Mouse (Mus musculus) layer of hippocampus, postnatal 10 days (tissue): ENCODE measurements around the gene Scand1. TPM values are rescaled to one million over a fixed set of nuclear protein-coding genes. Genes with fewer than 3 reads are reported as not detected.

Experiments
- microRNA-seq, 2 experiments: library from miRNA; unstranded; fragments of <30 nt; microRNA quantifications; one replicate each; pipeline ENCODE4 v1.2.0; 2021
- total RNA-seq, 2 experiments: library from RNA; stranded (reverse); gene quantifications; 2 replicates each; pipeline ENCODE4 v1.2.3; 2021

The Scand1 gene
- total RNA-seq, 2 experiments from 2014 or later = 116 to 132 TPM

Small RNA genes within 50 kb of the gene (microRNA-seq; reads per million reads assigned to microRNA genes)
- 0 reads per million in 2 experiments for gene Gm22759

Other genes with a start within 250 kb of the Scand1 start
- gene Spag4, start 247.5 kb downstream of the Scand1 start, total RNA-seq = 1 to 10 TPM; 3.3 to 6.7 TPM
- gene Cpne1, start 200.7 kb downstream of the Scand1 start, total RNA-seq = 10 to 100 TPM; 28.8 to 32.7 TPM
- gene Rbm12, start 200.7 kb downstream of the Scand1 start, total RNA-seq = 10 to 100 TPM; 33.5 to 34.8 TPM
- gene Gm28036, start 185.6 kb downstream of the Scand1 start, total RNA-seq = 10 to 100 TPM; 21.7 to 24.7 TPM
- 100 to 1,000 TPM; 230 to 245 TPM for gene Romo1, start 168.7 kb downstream of the Scand1 start, total RNA-seq
- gene Nfs1, start 168.5 kb downstream of the Scand1 start, total RNA-seq = 10 to 100 TPM; 33.1 to 35.3 TPM
- gene Rbm39, start 132.5 kb downstream of the Scand1 start, total RNA-seq = 100 to 1,000 TPM; 290 to 339 TPM
- 10 to 100 TPM; 75.4 to 86.9 TPM for gene Phf20, start 116.2 kb downstream of the Scand1 start, total RNA-seq
- gene Cnbd2, start 405 bp downstream of the Scand1 start, total RNA-seq = 1 to 10 TPM; 2.9 to 4.7 TPM
- gene Epb41l1, start 108.2 kb upstream of the Scand1 start, total RNA-seq = 100 to 1,000 TPM; 268 to 270 TPM
- gene Aar2, start 234.9 kb upstream of the Scand1 start, total RNA-seq = 10 to 100 TPM; 30.4 to 33.5 TPM